Mouse (Mus musculus) forebrain, embryonic 16.5 days (tissue): Measurements from ENCODE around the gene Olfr715. TPM values are rescaled to one million over a fixed set of nuclear protein-coding genes. Genes with fewer than 3 reads are reported as not detected.
"Not testable (repeated sequence)": the region's sequence is repeated elsewhere in the genome, so short reads cannot be mapped to it uniquely, and the experiment has no call there.

Experiments
- ATAC-seq: fragments of 200-750 bp; cut with Nextera tagmentation; 2 replicates; pipeline ENCODE4 v1.8.0; 2017; ENCODE audit warnings: mild to moderate bottlenecking, moderate library complexity
- H3K27ac ChIP-seq: fragments of 300-500 bp; sonication (generic); 2 replicates; pipeline ENCODE4 v1.5.1; 2014; ENCODE audit warnings: low read length, control low read depth
- H3K27me3 ChIP-seq: fragments of 300-500 bp; sonication (generic); replicated peaks from 2 replicates; pipeline ENCODE4 v1.6.1; 2014; ENCODE audit warnings: low read length; ENCODE audit not compliant: control insufficient read depth, insufficient read depth
- H3K36me3 ChIP-seq: fragments of 300-500 bp; sonication (generic); 2 replicates; pipeline ENCODE4 v1.6.1; 2014; ENCODE audit not compliant: control insufficient read depth, insufficient read depth
- H3K4me1 ChIP-seq: fragments of 300-500 bp; sonication (generic); replicated peaks from 2 replicates; pipeline ENCODE4 v1.6.1; 2014; ENCODE audit warnings: low read length; ENCODE audit not compliant: control insufficient read depth, insufficient read depth
- H3K4me2 ChIP-seq: fragments of 300-500 bp; sonication (generic); 2 replicates; pipeline ENCODE4 v1.6.1; 2014; ENCODE audit warnings: mild to moderate bottlenecking, low read length, control low read depth
- H3K4me3 ChIP-seq: fragments of 300-500 bp; sonication (generic); replicated peaks from 2 replicates; pipeline ENCODE4 v1.5.1; 2014; ENCODE audit warnings: mild to moderate bottlenecking, low read length, control low read depth
- H3K9ac ChIP-seq: fragments of 300-500 bp; sonication (generic); replicated peaks from 2 replicates; pipeline ENCODE4 v1.6.1; 2014; ENCODE audit warnings: low read depth, low read length, control low read depth
- H3K9me3 ChIP-seq: fragments of 300-500 bp; sonication (generic); 2 replicates; pipeline ENCODE4 v1.6.1; 2016; ENCODE audit warnings: low read length; ENCODE audit not compliant: control insufficient read depth
- WGBS: fragments of 180-500 bp; shearing (Covaris S2); extraction: QIAGEN DNeasy Blood & Tissue Kit; methylation state at CpG from one replicate; pipeline ENCODE4 v1.1.7; 2014; 5-methylcytosine and 5-hydroxymethylcytosine counted together
- polyA plus RNA-seq: library from polyadenylated mRNA; unstranded; fragments of >200 nt; fragmentation: Nextera tagmentation; extraction: Ambion mirVana; gene quantifications from 2 replicates; pipeline ENCODE4 v1.2.1, GENCODE M21; 2015

The Olfr715 gene
- polyA plus RNA-seq = not detected in 2 replicates

- not testable (repeated sequence) for H3K9ac ChIP-seq, H3K9me3 ChIP-seq, H3K27ac ChIP-seq, H3K4me3 ChIP-seq, H3K27me3 ChIP-seq, H3K36me3 ChIP-seq, H3K4me2 ChIP-seq, ATAC-seq, H3K4me1 ChIP-seq
- 60% methylated on average over 1 of the region's 3 CpGs for WGBS
Measured at GRCm38 (mm10) chr7:107130983-107131382, at the start of gene Olfr715. TSS of gene Olfr715 (minus strand) at chr7:107131083.

- no peaks in the 10 kb centered on the region for H3K27me3 ChIP-seq
- 41% methylated on average over 2 of the region's 2 CpGs for WGBS
- H3K27ac ChIP-seq = no peak overlapping the region
- H3K9ac ChIP-seq = no peak overlapping the region
- no peak overlapping the region for H3K4me2 ChIP-seq
- no peaks in the 10 kb centered on the region for H3K4me1 ChIP-seq
- no peaks in the 10 kb centered on the region for H3K36me3 ChIP-seq
- ATAC-seq = no peak
- no peaks in the 10 kb centered on the region for H3K9me3 ChIP-seq
- no peak overlapping the region for H3K4me3 ChIP-seq
Measured at GRCm38 (mm10) chr7:107180406-107180805, 49.5 kb upstream of the Olfr715 start.

GRCm38 (mm10) chr7:107166690-107167089, 35.8 kb upstream of the Olfr715 start, which contains the start of gene Nlrp14:
TSS of gene Nlrp14 (plus strand) at chr7:107166990.
- Histone ChIP-seq H3K4me1 (no peaks in the 10 kb centered on the region), H3K27me3 (no peaks in the 10 kb centered on the region), H3K9me3 (no peaks in the 10 kb centered on the region), H3K27ac (no peak within 1 kb of the TSS), H3K4me2 (no peak within 1 kb of the TSS), H3K4me3 (no peak within 1 kb of the TSS), H3K36me3 (no peaks in the 10 kb centered on the region), H3K9ac (no peak within 1 kb of the TSS)
- WGBS = 88% methylated on average over 10 of the region's 10 CpGs
- ATAC-seq = no peak

- not testable (repeated sequence) for H3K9me3 ChIP-seq, ATAC-seq, H3K27me3 ChIP-seq, H3K27ac ChIP-seq, H3K4me2 ChIP-seq, H3K4me1 ChIP-seq, H3K4me3 ChIP-seq, H3K9ac ChIP-seq, H3K36me3 ChIP-seq
- 76% methylated on average over 2 of the region's 2 CpGs for WGBS
Measured at GRCm38 (mm10) chr7:107138027-107138426, 7.1 kb upstream of the Olfr715 start, which contains the start of gene Olfr716. TSS of gene Olfr716 (plus strand) at chr7:107138327.

GRCm38 (mm10) chr7:107110269-107110668, 20.6 kb downstream of the Olfr715 start, which contains the start of gene Olfr715b:
TSS of gene Olfr715b (minus strand) at chr7:107110369.
- not testable (repeated sequence) for ATAC-seq, H3K36me3 ChIP-seq, H3K27me3 ChIP-seq, H3K9me3 ChIP-seq, H3K9ac ChIP-seq, H3K4me2 ChIP-seq, H3K4me1 ChIP-seq, H3K27ac ChIP-seq, H3K4me3 ChIP-seq
- WGBS = 94% methylated on average over 1 of the region's 2 CpGs

GRCm38 (mm10) chr7:107092920-107093319, 38.0 kb downstream of the Olfr715 start, which contains the start of gene Olfr17:
TSS of gene Olfr17 (plus strand) at chr7:107093220.
- Histone ChIP-seq H3K4me3 (no peak within 1 kb of the TSS), H3K9me3 (no peaks in the 10 kb centered on the region), H3K36me3 (no peaks in the 10 kb centered on the region), H3K4me2 (no peak within 1 kb of the TSS), H3K27me3 (no peaks in the 10 kb centered on the region), H3K4me1 (no peaks in the 10 kb centered on the region), H3K9ac (no peak within 1 kb of the TSS), H3K27ac (no peak within 1 kb of the TSS)
- no peak for ATAC-seq
- WGBS = 56% methylated on average over 1 of the region's 1 CpGs

Other genes with a start within 250 kb of the Olfr715 start
- not detected in 2 replicates for gene Olfr706, start 242.9 kb downstream of the Olfr715 start, polyA plus RNA-seq
- not detected in 2 replicates for gene Olfr707, start 229.8 kb downstream of the Olfr715 start, polyA plus RNA-seq
- not detected in 2 replicates for gene Olfr1532-ps1, start 223.1 kb downstream of the Olfr715 start, polyA plus RNA-seq
- gene Olfr709-ps1, start 198.9 kb downstream of the Olfr715 start, polyA plus RNA-seq = not detected in 2 replicates
- not detected in 2 replicates for gene Olfr710, start 182.8 kb downstream of the Olfr715 start, polyA plus RNA-seq
- gene Olfr6, start 167.1 kb downstream of the Olfr715 start, polyA plus RNA-seq = not detected in 2 replicates
- gene Olfr711, start 155.6 kb downstream of the Olfr715 start, polyA plus RNA-seq = not detected in 2 replicates
- gene Olfr2, start 125.0 kb downstream of the Olfr715 start, polyA plus RNA-seq = not detected in 2 replicates
- not detected in 2 replicates for gene Olfr713, start 99.9 kb downstream of the Olfr715 start, polyA plus RNA-seq
- gene Olfr714, start 60.1 kb downstream of the Olfr715 start, polyA plus RNA-seq = not detected in 2 replicates
- not detected in 2 replicates for gene Olfr17, start 37.9 kb downstream of the Olfr715 start, polyA plus RNA-seq
- not detected in 2 replicates for gene Olfr715b, start 20.7 kb downstream of the Olfr715 start, polyA plus RNA-seq
- gene Olfr716, start 7.2 kb upstream of the Olfr715 start, polyA plus RNA-seq = not detected in 2 replicates
- gene Nlrp14, start 35.9 kb upstream of the Olfr715 start, polyA plus RNA-seq = not detected in 2 replicates
- not detected in 2 replicates for gene Rbmxl2, start 78.4 kb upstream of the Olfr715 start, polyA plus RNA-seq
- 6.3 and 8.2 TPM in 2 replicates for gene Syt9, start 239.6 kb upstream of the Olfr715 start, polyA plus RNA-seq